Mouse (Mus musculus): ENCODE results near the gene Abhd2. TPM values are rescaled to one million over a fixed set of nuclear protein-coding genes. Genes with fewer than 3 reads are reported as not detected.

Abhd2 gene
- polyA plus RNA-seq, 1 experiment from 2014 or later: 4.3 TPM

DNA sequence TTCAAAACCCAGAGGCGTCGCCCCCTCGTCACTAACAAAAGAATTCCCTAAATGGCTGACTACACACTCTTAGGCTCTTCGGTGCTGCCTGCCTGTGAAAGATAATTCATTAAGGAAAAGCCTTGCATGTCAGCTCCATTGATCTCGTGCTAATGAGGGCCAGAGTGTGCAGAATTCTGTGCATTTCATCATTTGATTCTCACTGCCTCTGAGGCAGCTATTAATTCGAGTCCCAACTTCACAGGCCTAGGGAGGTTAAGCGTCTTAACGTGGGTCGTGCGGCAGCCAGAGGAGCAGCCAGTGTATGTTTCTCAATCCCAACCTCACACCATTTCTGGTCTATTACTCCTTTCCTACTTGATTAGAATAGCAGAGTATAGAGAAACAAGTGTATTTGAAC, 58.2 kb downstream of the Abhd2 start:
- 83% methylated on average over 10 of the region's 10 CpGs for WGBS
- H3K27ac ChIP-seq (replicated peaks): no peak overlapping the region
- no peaks in the 10 kb centered on the region for H3K27me3 ChIP-seq (replicated peaks)
- no peak overlapping the region for H3K4me3 ChIP-seq
- peaks cover 44% of the 10 kb centered on the region for H3K36me3 ChIP-seq
- no peaks in the 10 kb centered on the region for H3K9me3 ChIP-seq
- H3K4me1 ChIP-seq: peaks cover 15% of the 10 kb centered on the region
- ATAC-seq (ENCODE audit: extremely low read depth, insufficient number of reproducible peaks, low FRiP score, low TSS enrichment): no peak
- no peak overlapping the region for H3K4me2 ChIP-seq
- no peak overlapping the region for H3K9ac ChIP-seq

GRCm38 (mm10) chr7:79333419-79333818, 60.4 kb downstream of the Abhd2 start:
- ATAC-seq (ENCODE audit: extremely low read depth, insufficient number of reproducible peaks, low FRiP score, low TSS enrichment): no peak
- Histone ChIP-seq H3K4me1 (peaks cover 18% of the 10 kb centered on the region), H3K9ac (no peak overlapping the region), H3K27me3 (replicated peaks) (no peaks in the 10 kb centered on the region), H3K36me3 (peaks cover 36% of the 10 kb centered on the region), H3K4me2 (no peak overlapping the region), H3K4me3 (no peak overlapping the region), H3K27ac (replicated peaks) (no peak overlapping the region), H3K9me3 (no peaks in the 10 kb centered on the region)
- 56% methylated on average over 3 of the region's 3 CpGs for WGBS

GRCm38 (mm10) chr7:79336362-79336910, 63.4 kb downstream of the Abhd2 start:
- Histone ChIP-seq H3K4me2 (no peak overlapping the region), H3K27me3 (replicated peaks) (no peaks in the 10 kb centered on the region), H3K4me3 (no peak overlapping the region), H3K27ac (replicated peaks) (no peak overlapping the region), H3K9ac (no peak overlapping the region), H3K9me3 (no peaks in the 10 kb centered on the region), H3K4me1 (peaks cover 12% of the 10 kb centered on the region), H3K36me3 (peaks cover 12% of the 10 kb centered on the region)
- 73% methylated on average over 8 of the region's 8 CpGs for WGBS
- no peak for ATAC-seq (ENCODE audit: extremely low read depth, insufficient number of reproducible peaks, low FRiP score, low TSS enrichment)

- no peak for ATAC-seq (ENCODE audit: extremely low read depth, insufficient number of reproducible peaks, low FRiP score, low TSS enrichment)
- 49% methylated on average over 4 of the region's 4 CpGs for WGBS
- H3K4me3 ChIP-seq: no peak overlapping the region
Observed at GRCm38 (mm10) chr7:79345902-79346301, 72.9 kb downstream of the Abhd2 start.

GRCm38 (mm10) chr7:79346555-79347075, 73.6 kb downstream of the Abhd2 start:
- no peak overlapping the region for H3K4me2 ChIP-seq
- 73% methylated on average over 8 of the region's 8 CpGs for WGBS
- H3K4me3 ChIP-seq: no peak overlapping the region
- no peaks in the 10 kb centered on the region for H3K9me3 ChIP-seq
- peaks cover 5% of the 10 kb centered on the region; the same call in 1 of the 2 replicates for H3K4me1 ChIP-seq
- H3K9ac ChIP-seq: no peak overlapping the region
- peaks cover 43% of the 10 kb centered on the region for H3K36me3 ChIP-seq
- H3K27me3 ChIP-seq (replicated peaks): peaks cover 11% of the 10 kb centered on the region
- no peak overlapping the region for H3K27ac ChIP-seq (replicated peaks)
- ATAC-seq (ENCODE audit: extremely low read depth, insufficient number of reproducible peaks, low FRiP score, low TSS enrichment): no peak

More at GRCm38 (mm10) chr7:79345902-79346301, 72.9 kb downstream of the Abhd2 start:
- no peak overlapping the region for H3K4me2 ChIP-seq
- peaks cover 39% of the 10 kb centered on the region for H3K36me3 ChIP-seq
- peaks cover 5% of the 10 kb centered on the region; the same call in 1 of the 2 replicates for H3K4me1 ChIP-seq
- no peak overlapping the region for H3K9ac ChIP-seq
- H3K27me3 ChIP-seq (replicated peaks): peaks cover 5% of the 10 kb centered on the region; the same call in 1 of the 2 replicates
- no peak overlapping the region for H3K27ac ChIP-seq (replicated peaks)
- no peaks in the 10 kb centered on the region for H3K9me3 ChIP-seq

DNA sequence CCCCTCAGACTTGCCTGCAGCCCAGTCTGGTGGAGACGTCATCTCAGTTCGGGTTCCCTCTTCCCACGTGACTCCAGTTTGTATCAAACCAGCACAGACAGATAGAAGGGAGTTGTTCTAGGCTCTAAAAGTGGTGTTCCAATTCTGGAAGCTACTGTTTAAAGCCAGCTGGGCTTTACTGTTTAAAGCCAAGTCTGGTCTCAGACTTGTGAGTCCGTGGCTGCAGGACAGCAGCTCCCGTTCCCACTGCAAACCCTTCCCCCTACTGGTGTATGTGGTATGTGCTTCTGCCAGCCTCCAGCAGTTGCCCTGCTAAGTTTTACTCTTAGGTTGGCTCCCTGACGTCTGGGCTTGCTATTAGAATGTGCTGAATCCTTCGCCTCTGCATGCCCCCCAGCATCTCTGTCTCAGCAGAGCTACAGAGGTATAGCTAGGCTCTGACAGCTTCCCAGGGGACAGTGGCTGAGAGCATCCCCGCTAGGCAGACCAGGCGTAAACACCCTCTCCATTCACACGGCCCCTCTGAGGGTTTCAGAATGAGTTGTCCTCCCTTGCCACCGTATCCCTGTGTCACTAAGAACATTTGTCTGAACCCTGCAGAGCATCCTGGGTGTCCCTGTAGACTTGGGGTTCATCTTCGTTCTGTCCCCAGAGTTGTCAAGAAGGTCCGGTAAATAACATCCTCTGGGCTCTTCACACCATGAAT, 74.3 kb downstream of the Abhd2 start:
- WGBS: 73% methylated on average over 13 of the region's 13 CpGs
- ATAC-seq (ENCODE audit: extremely low read depth, insufficient number of reproducible peaks, low FRiP score, low TSS enrichment): no peak

DNA sequence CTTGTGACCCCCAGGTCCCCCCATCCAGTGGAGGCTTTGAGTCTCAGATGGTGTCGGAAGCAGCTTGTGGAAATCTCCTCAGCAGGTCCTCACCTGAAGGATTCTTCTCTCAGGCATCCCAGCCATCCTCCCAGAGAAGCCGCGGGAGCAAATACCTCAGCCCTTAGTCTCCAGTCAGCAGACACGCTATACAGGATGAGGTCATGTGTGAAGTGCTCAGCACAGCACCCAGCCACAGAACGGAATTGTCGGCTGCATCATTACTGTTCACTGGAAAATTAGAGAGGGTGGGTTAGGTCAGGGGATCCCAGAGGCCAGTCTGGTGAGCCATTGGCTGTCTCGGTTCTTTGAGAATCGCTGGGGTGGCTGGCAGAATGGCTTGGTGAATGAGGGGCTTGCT, 75.8 kb downstream of the Abhd2 start:
- peaks cover 36% of the 10 kb centered on the region for H3K36me3 ChIP-seq
- no peak overlapping the region for H3K9ac ChIP-seq
- H3K27me3 ChIP-seq (replicated peaks): peaks cover 21% of the 10 kb centered on the region
- H3K4me3 ChIP-seq: no peak overlapping the region
- ATAC-seq (ENCODE audit: extremely low read depth, insufficient number of reproducible peaks, low FRiP score, low TSS enrichment): no peak
- H3K9me3 ChIP-seq: no peaks in the 10 kb centered on the region
- peaks cover 5% of the 10 kb centered on the region; the same call in 1 of the 2 replicates for H3K4me1 ChIP-seq
- 81% methylated on average over 8 of the region's 8 CpGs for WGBS
- no peak overlapping the region for H3K4me2 ChIP-seq
- no peak overlapping the region for H3K27ac ChIP-seq (replicated peaks)

More for the DNA sequence above, 74.3 kb downstream of the Abhd2 start:
- no peak overlapping the region for H3K9ac ChIP-seq
- H3K27ac ChIP-seq (replicated peaks): no peak overlapping the region
- H3K27me3 ChIP-seq (replicated peaks): peaks cover 13% of the 10 kb centered on the region
- peaks cover 5% of the 10 kb centered on the region; the same call in 1 of the 2 replicates for H3K4me1 ChIP-seq
- H3K4me3 ChIP-seq: no peak overlapping the region
- H3K4me2 ChIP-seq: no peak overlapping the region
- H3K36me3 ChIP-seq: peaks cover 46% of the 10 kb centered on the region
- no peaks in the 10 kb centered on the region for H3K9me3 ChIP-seq

DNA sequence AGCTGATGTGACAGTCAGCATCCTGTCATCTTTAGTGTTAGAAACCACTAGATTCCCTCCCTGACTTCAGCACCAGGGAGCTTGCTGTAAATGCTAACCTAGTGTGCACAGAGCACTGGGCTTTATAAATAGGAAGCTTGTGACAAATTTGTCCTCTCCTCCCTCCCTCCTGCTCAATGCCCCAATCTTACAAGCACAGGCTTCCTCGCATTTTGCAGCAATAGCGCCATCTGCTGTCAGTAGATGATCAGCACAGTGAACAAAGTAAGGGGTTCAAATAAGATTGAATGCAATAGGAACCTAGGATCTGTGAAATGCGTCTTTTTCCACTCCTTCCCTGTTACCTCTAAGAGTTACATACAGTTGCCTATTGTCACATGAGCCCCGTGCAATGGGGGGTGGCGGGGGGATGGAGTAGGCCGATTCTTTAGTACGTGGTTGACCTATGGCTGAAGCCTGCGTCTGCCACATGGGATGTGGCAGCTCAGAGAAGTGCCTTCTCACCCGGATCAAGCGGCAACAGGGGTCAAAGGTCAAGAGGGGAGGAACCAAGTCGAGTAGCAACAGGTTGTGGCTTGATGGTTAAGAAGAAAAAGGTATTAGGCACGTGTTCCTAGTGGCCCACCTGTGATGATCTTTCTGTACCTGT, 76.9 kb downstream of the Abhd2 start:
- ATAC-seq (ENCODE audit: extremely low read depth, insufficient number of reproducible peaks, low FRiP score, low TSS enrichment): no peak
- WGBS: 44% methylated on average over 12 of the region's 12 CpGs
- H3K4me2 ChIP-seq: no peak overlapping the region
- no peak overlapping the region for H3K9ac ChIP-seq
- H3K36me3 ChIP-seq: peaks cover 39% of the 10 kb centered on the region
- no peaks in the 10 kb centered on the region for H3K9me3 ChIP-seq
- H3K4me3 ChIP-seq: no peak overlapping the region
- peaks cover 29% of the 10 kb centered on the region for H3K27me3 ChIP-seq (replicated peaks)
- H3K4me1 ChIP-seq: peaks cover 5% of the 10 kb centered on the region; the same call in 1 of the 2 replicates
- H3K27ac ChIP-seq (replicated peaks): no peak overlapping the region

DNA sequence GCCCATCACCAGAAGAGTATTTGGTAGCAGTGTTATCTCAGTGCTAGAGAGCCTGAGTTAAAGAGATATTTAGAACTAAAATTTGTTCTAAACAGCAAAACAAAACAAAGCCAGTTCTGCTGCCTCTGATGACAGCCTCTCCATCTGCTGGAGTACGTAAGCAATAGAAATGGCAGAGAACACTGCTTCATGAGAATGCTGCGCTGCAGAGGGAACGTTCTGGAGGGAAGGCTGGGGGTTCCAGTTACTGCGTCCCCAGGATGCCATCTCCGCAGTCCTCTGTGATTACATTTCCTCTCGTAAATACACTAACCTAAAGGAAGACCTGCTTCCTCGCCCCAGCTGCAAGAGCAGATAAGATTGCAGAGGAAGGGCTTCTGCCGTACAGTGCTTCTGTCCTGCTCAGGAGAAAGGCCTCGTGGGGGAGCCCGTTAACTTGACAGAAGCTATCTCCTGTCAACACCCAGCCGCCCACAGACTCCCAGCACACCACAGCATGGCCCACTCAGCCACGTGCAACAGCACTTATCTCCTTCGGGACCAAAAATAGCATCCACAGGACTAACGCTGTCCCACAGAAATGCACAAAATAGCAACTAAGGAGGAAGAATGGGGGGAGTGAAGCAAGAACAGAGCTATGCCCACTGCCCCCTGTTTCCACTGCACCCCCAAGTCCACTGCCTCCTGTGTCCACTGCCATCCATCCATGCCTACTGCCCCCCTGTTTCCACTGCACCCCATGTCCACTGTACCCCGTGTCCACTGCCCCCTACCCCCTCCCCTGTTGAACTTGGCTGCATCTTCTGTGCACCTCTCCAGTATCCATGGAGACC, 85.6 kb downstream of the Abhd2 start:
- Histone ChIP-seq H3K4me3 (peak overlapping the region; percentile 42), H3K36me3 (peaks cover 33% of the 10 kb centered on the region)
- 4% methylated on average over 15 of the region's 15 CpGs for WGBS

DNA sequence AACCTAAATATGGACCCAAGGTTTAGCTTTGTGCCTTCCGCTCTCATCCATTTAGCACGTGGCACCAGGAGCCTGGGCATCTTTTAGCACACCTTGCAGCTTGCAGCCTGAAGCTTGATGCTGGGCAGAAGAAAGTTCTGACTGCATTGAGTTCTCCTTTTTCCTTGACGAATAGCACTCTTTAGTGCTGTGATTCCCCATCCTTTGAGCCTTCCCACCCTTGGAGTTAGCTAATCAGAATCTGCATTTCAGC, 86.1 kb downstream of the Abhd2 start:
- Histone ChIP-seq H3K36me3 (peaks cover 30% of the 10 kb centered on the region), H3K27ac (replicated peaks) (peak overlapping the region; percentile 81), H3K9ac (0 out of 2 replicates have a peak overlapping the region, but pooled peaks have one; percentile 62), H3K9me3 (no peaks in the 10 kb centered on the region), H3K4me2 (peak overlapping the region; percentile 68), H3K27me3 (replicated peaks) (peaks cover 56% of the 10 kb centered on the region), H3K4me1 (peaks cover 70% of the 10 kb centered on the region), H3K4me3 (peak overlapping the region; percentile 42)
- WGBS: 37% methylated on average over 3 of the region's 3 CpGs
- 0 out of 2 replicates have a peak, but pooled peaks have one; percentile 1 for ATAC-seq (ENCODE audit: extremely low read depth, insufficient number of reproducible peaks, low FRiP score, low TSS enrichment)

More for the DNA sequence above, 85.6 kb downstream of the Abhd2 start:
- H3K4me1 ChIP-seq: peaks cover 65% of the 10 kb centered on the region
- H3K9ac ChIP-seq: peak overlapping the region; percentile 59
- peaks cover 59% of the 10 kb centered on the region for H3K27me3 ChIP-seq (replicated peaks)
- H3K27ac ChIP-seq (replicated peaks): peak overlapping the region; percentile 81
- H3K4me2 ChIP-seq: peak overlapping the region; percentile 68
- no peaks in the 10 kb centered on the region for H3K9me3 ChIP-seq
- peak; percentile 68; the same call in 1 of the 2 replicates for ATAC-seq (ENCODE audit: extremely low read depth, insufficient number of reproducible peaks, low FRiP score, low TSS enrichment)

- H3K36me3 ChIP-seq: peaks cover 23% of the 10 kb centered on the region
- H3K4me2 ChIP-seq: peak overlapping the region; percentile 68
- H3K9me3 ChIP-seq: no peaks in the 10 kb centered on the region
- peak overlapping the region; percentile 42 for H3K4me3 ChIP-seq
- peaks cover 56% of the 10 kb centered on the region for H3K27me3 ChIP-seq (replicated peaks)
- H3K27ac ChIP-seq (replicated peaks): peak overlapping the region; percentile 81
- peaks cover 72% of the 10 kb centered on the region for H3K4me1 ChIP-seq
- WGBS: 32% methylated on average over 11 of the region's 11 CpGs
- H3K9ac ChIP-seq: peak overlapping the region; percentile 62; the same call in 1 of the 2 replicates
- no peak for ATAC-seq (ENCODE audit: extremely low read depth, insufficient number of reproducible peaks, low FRiP score, low TSS enrichment)
Observed at GRCm38 (mm10) chr7:79360056-79360455, 87.1 kb downstream of the Abhd2 start.

Data from heart, embryonic 13.5 days (tissue).